Mouse (Mus musculus) neural tube, embryonic 13.5 days (tissue): ENCODE data around the gene Stx5a. TPM values are rescaled to one million over a fixed set of nuclear protein-coding genes. Genes with fewer than 3 reads are reported as not detected.

Source experiments
- ATAC-seq: fragments of 200-750 bp; cut with Nextera tagmentation; 2 replicates; pipeline ENCODE4 v1.8.0; 2017; ENCODE audit warnings: low read depth, mild to moderate bottlenecking, moderate TSS enrichment, moderate library complexity
- H3K27ac ChIP-seq: fragments of 300-500 bp; sonication (generic); replicated peaks from 2 replicates; pipeline ENCODE4 v1.5.1; 2015; ENCODE audit warnings: moderate library complexity, mild to moderate bottlenecking, inconsistent platforms
- H3K27me3 ChIP-seq: fragments of 300-500 bp; sonication (generic); 2 replicates; pipeline ENCODE4 v1.6.1; 2015; ENCODE audit warnings: mild to moderate bottlenecking, inconsistent platforms
- H3K36me3 ChIP-seq: fragments of 300-500 bp; sonication (generic); 2 replicates; pipeline ENCODE4 v1.6.1; 2015; ENCODE audit warnings: mild to moderate bottlenecking, inconsistent platforms
- H3K4me1 ChIP-seq: fragments of 300-500 bp; sonication (generic); replicated peaks from 2 replicates; pipeline ENCODE4 v1.6.1; 2015; ENCODE audit warnings: inconsistent platforms
- H3K4me2 ChIP-seq: fragments of 300-500 bp; sonication (generic); 2 replicates; pipeline ENCODE4 v1.6.1; 2015; ENCODE audit warnings: inconsistent platforms, mild to moderate bottlenecking, moderate library complexity
- H3K4me3 ChIP-seq: fragments of 300-500 bp; sonication (generic); 2 replicates; pipeline ENCODE4 v1.5.1; 2015; ENCODE audit warnings: mild to moderate bottlenecking, inconsistent platforms
- H3K9ac ChIP-seq: fragments of 300-500 bp; sonication (generic); 2 replicates; pipeline ENCODE4 v1.6.1; 2015; ENCODE audit warnings: moderate library complexity, mild to moderate bottlenecking, inconsistent platforms
- H3K9me3 ChIP-seq: fragments of 300-500 bp; sonication (generic); 2 replicates; pipeline ENCODE4 v1.6.1; 2016; ENCODE audit warnings: inconsistent platforms
- WGBS: fragments of 180-500 bp; shearing (Covaris S2); methylation state at CpG from one replicate; pipeline ENCODE4 v1.1.7; 2015; 5-methylcytosine and 5-hydroxymethylcytosine counted together
- microRNA-seq: library from miRNA; unstranded; fragments of <30 nt; microRNA quantifications from one replicate; pipeline ENCODE4, GENCODE M21; 2016
- polyA plus RNA-seq: library from polyadenylated mRNA; unstranded; fragments of >200 nt; fragmentation: Nextera tagmentation; extraction: Ambion mirVana; gene quantifications from 2 replicates; pipeline ENCODE4 v1.2.1, GENCODE M21; 2015

Stx5a gene
- polyA plus RNA-seq, 1 experiment from 2014 or later = 127 TPM

DNA sequence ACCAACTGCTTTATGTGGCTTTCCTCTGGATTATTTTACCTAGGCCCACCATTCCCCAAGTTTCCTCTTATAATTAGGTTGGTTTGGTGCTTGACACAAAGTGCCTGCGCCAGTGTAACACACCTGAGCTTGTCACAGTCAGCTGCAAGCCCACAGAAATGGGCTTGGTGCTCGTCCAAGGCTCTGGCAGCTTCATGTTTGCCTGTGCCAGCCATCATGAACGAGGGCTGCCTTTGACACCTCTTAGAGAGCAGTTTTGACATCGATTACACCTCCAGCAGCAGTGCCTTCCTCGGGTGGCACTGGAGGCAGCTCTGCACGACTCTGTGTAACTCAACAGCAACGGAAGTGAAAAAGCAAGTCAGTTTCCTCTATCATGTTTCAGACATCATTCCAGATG, 49.0 kb downstream of the Stx5a start:
- no peak for ATAC-seq
- Histone ChIP-seq H3K4me3 (no peak overlapping the region), H3K4me2 (no peak overlapping the region), H3K9me3 (no peaks in the 10 kb centered on the region), H3K9ac (no peak overlapping the region), H3K36me3 (peaks cover 37% of the 10 kb centered on the region), H3K27ac (no peak overlapping the region), H3K4me1 (peaks cover 21% of the 10 kb centered on the region), H3K27me3 (no peaks in the 10 kb centered on the region)
- WGBS = 81% methylated on average over 7 of the region's 7 CpGs

DNA sequence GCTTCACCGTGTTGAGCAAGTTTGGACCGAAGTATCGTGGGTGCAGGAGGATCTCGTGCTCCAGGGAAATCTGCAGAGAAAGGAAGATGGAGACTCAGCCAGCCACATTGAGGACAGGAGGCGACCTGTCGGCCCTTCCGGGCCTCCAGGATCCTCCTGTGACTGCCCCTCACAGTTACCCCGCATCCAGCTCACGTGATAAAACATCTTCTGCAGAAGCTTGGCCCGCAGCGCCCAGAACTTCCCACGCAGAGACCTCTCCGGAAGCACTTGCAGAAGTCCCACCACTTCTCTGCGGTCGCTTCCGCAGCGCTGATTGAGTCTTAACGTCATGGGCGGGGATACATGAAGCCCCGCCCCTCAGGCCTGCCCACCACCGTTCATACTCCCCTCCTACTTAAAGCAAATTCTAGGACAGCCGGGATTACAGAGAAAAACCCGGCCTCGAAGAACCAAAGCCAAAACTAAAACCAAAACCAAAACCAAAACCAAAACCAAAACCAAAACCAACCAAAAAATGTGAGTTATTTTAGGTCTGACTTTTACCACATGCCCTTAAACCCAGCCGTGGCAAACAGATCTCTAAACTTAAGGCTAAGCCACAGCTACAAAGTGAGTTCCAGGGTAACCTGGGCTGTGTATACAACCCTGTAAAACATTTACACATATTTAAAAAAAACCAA, 57.2 kb downstream of the Stx5a start, which contains the start of gene Polr2g:
Gene Polr2g, minus strand, starts transcription at position 314 of the 683 bp plus-strand sequence.
- ATAC-seq = peak; percentile 70
- peak within 1 kb of the TSS; percentile 80 for H3K4me3 ChIP-seq
- WGBS = 1% methylated on average over 25 of the region's 25 CpGs

DNA sequence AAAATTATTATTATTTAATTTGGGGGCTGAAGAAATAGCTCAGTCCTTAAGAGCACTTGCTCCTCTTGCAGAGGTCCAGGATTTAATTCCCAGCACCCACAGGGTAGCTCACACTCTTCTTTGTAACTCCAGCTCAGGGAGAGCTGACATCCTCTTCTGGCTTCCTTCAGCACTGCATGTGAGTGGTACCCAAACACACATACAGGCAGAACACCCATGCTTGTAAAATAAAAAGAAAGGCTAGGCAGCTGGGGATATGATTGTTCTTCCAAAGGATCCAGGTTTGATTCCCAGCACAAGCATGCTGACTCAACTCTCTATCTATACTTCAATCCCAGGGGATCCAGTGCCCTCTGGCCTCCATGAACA, 57.7 kb downstream of the Stx5a start:
- Histone ChIP-seq H3K4me2 (peak overlapping the region; percentile 94), H3K36me3 (peaks cover 24% of the 10 kb centered on the region), H3K9ac (no peak overlapping the region), H3K4me1 (peaks cover 31% of the 10 kb centered on the region), H3K27ac (no peak overlapping the region), H3K4me3 (peak overlapping the region; percentile 80), H3K9me3 (no peaks in the 10 kb centered on the region), H3K27me3 (no peaks in the 10 kb centered on the region)
- ATAC-seq = no peak

More for the DNA sequence above, 57.2 kb downstream of the Stx5a start, which contains the start of gene Polr2g:
- Histone ChIP-seq H3K27me3 (no peaks in the 10 kb centered on the region), H3K27ac (peak within 1 kb of the TSS; percentile 71), H3K9ac (peak within 1 kb of the TSS; percentile 84), H3K9me3 (no peaks in the 10 kb centered on the region), H3K4me2 (peak within 1 kb of the TSS; percentile 94), H3K36me3 (peaks cover 27% of the 10 kb centered on the region), H3K4me1 (peaks cover 30% of the 10 kb centered on the region)

DNA sequence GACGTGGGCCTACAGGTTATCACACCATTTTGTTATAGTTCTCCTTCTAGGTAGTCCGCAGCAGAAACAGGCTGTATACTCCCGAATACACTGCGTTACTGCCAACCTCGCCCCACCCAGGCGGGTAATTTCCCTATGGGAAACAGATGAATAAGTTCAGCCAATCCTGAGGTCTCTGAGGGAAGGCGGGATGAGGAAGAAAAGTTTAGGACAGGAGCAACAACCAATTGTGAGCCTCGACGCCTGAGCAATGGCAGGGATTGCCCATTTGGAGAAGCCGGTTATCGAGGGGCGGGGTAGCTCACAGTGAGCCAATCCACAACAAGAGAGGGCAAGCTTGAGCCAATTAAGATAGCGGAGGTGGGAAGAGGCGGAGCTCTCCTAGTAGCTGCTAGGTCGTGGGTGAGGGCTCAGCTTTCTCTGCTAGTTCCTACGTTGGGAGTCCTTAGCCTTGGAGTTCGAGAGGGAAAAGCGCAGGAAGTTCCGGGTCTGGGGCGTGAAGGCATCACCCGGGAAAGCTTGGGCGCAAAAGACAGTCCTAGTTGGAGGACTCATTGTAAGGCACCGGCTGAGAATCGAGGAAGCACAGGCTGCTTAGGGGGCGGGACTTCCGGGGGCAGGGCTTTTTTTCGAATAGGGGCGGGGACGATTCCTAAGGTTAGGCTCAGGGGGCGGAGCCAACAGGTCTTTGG, 61.1 kb downstream of the Stx5a start, which contains the start of gene Zbtb3:
Gene Zbtb3, plus strand, starts transcription at position 426 of the 692 bp plus-strand sequence.
- H3K9ac ChIP-seq = peak within 1 kb of the TSS; percentile 65
- peak within 1 kb of the TSS; percentile 86 for H3K27ac ChIP-seq
- H3K4me2 ChIP-seq = peak within 1 kb of the TSS; percentile 60
- H3K9me3 ChIP-seq = no peaks in the 10 kb centered on the region
- peak; percentile 98 for ATAC-seq
- peaks cover 32% of the 10 kb centered on the region for H3K36me3 ChIP-seq
- peak within 1 kb of the TSS; percentile 52 for H3K4me3 ChIP-seq
- whole genome bisulfite sequencing = 0% methylated on average over 30 of the region's 30 CpGs
- no peaks in the 10 kb centered on the region for H3K27me3 ChIP-seq
- peaks cover 36% of the 10 kb centered on the region for H3K4me1 ChIP-seq

DNA sequence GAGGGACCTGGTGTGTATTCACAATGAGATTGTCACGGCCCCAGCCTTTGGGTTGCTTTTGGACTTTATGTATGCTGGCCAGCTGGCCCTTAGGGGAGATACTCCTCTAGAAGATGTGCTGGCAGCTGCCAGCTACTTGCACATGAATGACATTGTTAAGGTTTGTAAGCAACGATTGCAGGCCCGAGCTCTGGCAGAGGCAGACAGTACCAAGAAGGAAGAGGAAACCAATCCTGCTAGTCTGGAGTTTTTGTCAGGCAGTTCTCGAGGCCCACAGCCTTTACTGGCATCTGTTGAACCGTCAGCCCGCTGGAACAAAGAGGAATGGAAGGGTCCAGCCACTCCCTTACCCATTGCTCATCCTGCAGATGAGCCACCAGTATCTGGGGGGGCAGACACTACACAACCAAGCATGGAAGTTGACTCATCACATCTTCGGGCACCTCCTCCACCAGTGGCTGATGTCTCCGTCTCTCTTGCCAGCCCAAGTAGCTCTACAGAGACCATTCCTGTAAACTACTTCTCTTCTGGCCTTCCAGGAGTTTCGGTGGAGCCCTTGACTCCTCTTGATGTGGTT, 62.1 kb downstream of the Stx5a start:
- Histone ChIP-seq H3K27ac (peak overlapping the region; percentile 86), H3K36me3 (peaks cover 38% of the 10 kb centered on the region), H3K4me3 (peak overlapping the region; percentile 52), H3K27me3 (no peaks in the 10 kb centered on the region), H3K4me1 (peaks cover 28% of the 10 kb centered on the region), H3K9ac (0 out of 2 replicates have a peak overlapping the region, but pooled peaks have one; percentile 1), H3K4me2 (peak overlapping the region; percentile 60), H3K9me3 (no peaks in the 10 kb centered on the region)
- 86% methylated on average over 9 of the region's 9 CpGs for WGBS
- ATAC-seq = no peak

- Histone ChIP-seq H3K9me3 (no peaks in the 10 kb centered on the region), H3K27ac (no peak overlapping the region), H3K4me1 (peaks cover 23% of the 10 kb centered on the region), H3K4me3 (no peak overlapping the region), H3K4me2 (no peak overlapping the region), H3K27me3 (no peaks in the 10 kb centered on the region), H3K9ac (no peak overlapping the region), H3K36me3 (peaks cover 46% of the 10 kb centered on the region)
- WGBS = 95% methylated on average over 11 of the region's 11 CpGs
- ATAC-seq = no peak
Measured at GRCm38 (mm10) chr19:8803879-8804660, 62.9 kb downstream of the Stx5a start.

Small RNAs within 50 kb of the gene (microRNA-seq; reads per million reads assigned to microRNA genes)
- not detected for gene Mir6992

Other genes starting within 250 kb of the Stx5a start
- gene Slc22a8, start 150.2 kb upstream of the Stx5a start, polyA plus RNA-seq = 3.4 and 3.8 TPM in 2 replicates
- gene Slc22a6, start 123.4 kb upstream of the Stx5a start, polyA plus RNA-seq = 2.0 and 2.1 TPM in 2 replicates
- 0.18 and 0.32 TPM in 2 replicates for gene Chrm1, start 77.6 kb upstream of the Stx5a start, polyA plus RNA-seq
- gene Slc3a2, start 18.0 kb upstream of the Stx5a start, polyA plus RNA-seq = 149 and 155 TPM in 2 replicates
- gene Wdr74, start 5.6 kb upstream of the Stx5a start, polyA plus RNA-seq = 84.4 and 87.8 TPM in 2 replicates
- 1.6 and 2.4 TPM in 2 replicates for gene 1700092M07Rik, start 695 bp upstream of the Stx5a start, polyA plus RNA-seq
- 161 and 192 TPM in 2 replicates for gene Nxf1, start 15.7 kb downstream of the Stx5a start, polyA plus RNA-seq
- gene Tmem223, start 29.6 kb downstream of the Stx5a start, polyA plus RNA-seq = 219 and 253 TPM in 2 replicates
- gene Tmem179b, start 33.1 kb downstream of the Stx5a start, polyA plus RNA-seq = 39.3 and 41.9 TPM in 2 replicates
- 22.9 and 25.9 TPM in 2 replicates for gene Taf6l, start 45.0 kb downstream of the Stx5a start, polyA plus RNA-seq
- 167 and 168 TPM in 2 replicates for gene Polr2g, start 57.2 kb downstream of the Stx5a start, polyA plus RNA-seq
- gene Zbtb3, start 61.1 kb downstream of the Stx5a start, polyA plus RNA-seq = 8.2 and 8.6 TPM in 2 replicates
- 47.6 and 59.0 TPM in 2 replicates for gene Ttc9c, start 77.9 kb downstream of the Stx5a start, polyA plus RNA-seq
- 5.3 and 6.0 TPM in 2 replicates for gene Hnrnpul2, start 78.6 kb downstream of the Stx5a start, polyA plus RNA-seq
- gene AC129217.1, start 88.4 kb downstream of the Stx5a start, polyA plus RNA-seq = not detected in 2 replicates
- 82.5 and 84.2 TPM in 2 replicates for gene Bscl2, start 96.1 kb downstream of the Stx5a start, polyA plus RNA-seq
- 335 and 393 TPM in 2 replicates for gene Gng3, start 97.8 kb downstream of the Stx5a start, polyA plus RNA-seq
- 0.96 and 1.4 TPM in 2 replicates for gene Lrrn4cl, start 109.4 kb downstream of the Stx5a start, polyA plus RNA-seq
- 166 and 171 TPM in 2 replicates for gene Ubxn1, start 130.1 kb downstream of the Stx5a start, polyA plus RNA-seq
- 69.0 and 73.5 TPM in 2 replicates for gene Uqcc3, start 139.5 kb downstream of the Stx5a start, polyA plus RNA-seq
- 41.1 and 56.4 TPM in 2 replicates for gene Lbhd1, start 142.3 kb downstream of the Stx5a start, polyA plus RNA-seq
- gene Gm49403, start 142.5 kb downstream of the Stx5a start, polyA plus RNA-seq = not detected in 2 replicates
- gene 1810009A15Rik, start 147.4 kb downstream of the Stx5a start, polyA plus RNA-seq = 55.6 and 58.8 TPM in 2 replicates
- gene Gm49416, start 147.5 kb downstream of the Stx5a start, polyA plus RNA-seq = 0.27 TPM in 1 of 2 replicates, not detected in the other
- gene Ints5, start 151.6 kb downstream of the Stx5a start, polyA plus RNA-seq = 31.7 and 36.2 TPM in 2 replicates
- gene Ganab, start 156.7 kb downstream of the Stx5a start, polyA plus RNA-seq = 89.4 and 101 TPM in 2 replicates
- 86.9 and 88.7 TPM in 2 replicates for gene B3gat3, start 179.0 kb downstream of the Stx5a start, polyA plus RNA-seq
- gene Rom1, start 187.9 kb downstream of the Stx5a start, polyA plus RNA-seq = 1.6 and 2.8 TPM in 2 replicates
- 11.8 and 12.2 TPM in 2 replicates for gene Eml3, start 188.1 kb downstream of the Stx5a start, polyA plus RNA-seq
- 126 and 141 TPM in 2 replicates for gene Mta2, start 200.5 kb downstream of the Stx5a start, polyA plus RNA-seq
- gene Tut1, start 212.4 kb downstream of the Stx5a start, polyA plus RNA-seq = 29.2 and 30.1 TPM in 2 replicates
- 323 and 328 TPM in 2 replicates for gene Eef1g, start 225.6 kb downstream of the Stx5a start, polyA plus RNA-seq
- gene Ahnak, start 247.9 kb downstream of the Stx5a start, polyA plus RNA-seq = 4.8 and 4.9 TPM in 2 replicates